In the genomic region with DNA sequence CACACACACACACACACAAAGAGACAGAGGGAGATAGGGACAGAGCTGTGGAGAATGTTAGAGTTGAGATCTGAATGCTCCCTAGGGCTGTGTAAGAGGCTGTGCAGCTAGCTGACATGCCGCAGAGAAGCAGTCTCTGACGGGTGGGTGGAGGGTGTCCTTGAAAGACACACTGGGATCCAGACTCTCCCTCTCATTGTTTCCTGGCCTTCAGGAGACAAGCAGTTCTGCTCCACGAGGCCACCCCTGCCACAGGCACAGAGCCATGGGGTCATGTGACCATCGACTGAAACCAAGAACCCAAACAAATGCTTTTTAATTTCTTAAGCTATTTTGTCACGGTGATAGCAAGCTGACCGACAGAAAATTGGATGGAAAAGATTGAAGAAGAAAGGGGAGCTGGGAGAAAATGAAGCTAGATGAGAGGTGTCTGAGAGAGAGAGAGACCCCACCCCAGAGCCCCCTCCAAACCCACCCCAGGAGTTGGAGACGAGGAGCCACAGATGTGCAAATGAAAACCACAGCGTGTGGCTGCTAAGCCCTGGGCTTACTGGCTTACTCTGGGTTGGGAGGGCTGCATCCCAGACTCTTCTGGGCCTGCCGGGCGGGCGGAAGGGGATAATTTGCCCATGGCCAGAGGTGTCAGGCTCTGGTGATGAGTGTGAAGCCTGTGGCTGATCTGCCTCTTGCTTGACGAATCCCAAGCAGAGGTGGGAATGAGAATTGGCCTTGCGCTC, we compare ENCODE assay signal across 13 mouse cellular contexts.
DNase-seq lines count a peak whose midpoint lies in the region; ATAC-seq lines count a peak whose summit lies in the region.
"Had no signal": no experiment of that assay in that cellular context is flagged by ENCODE, and none has a peak within 500 bp of the region (broad histone marks: within the 10 kb centered on the region; RNA-seq: fewer than 3 reads in every experiment).

No protein-coding gene starts in this region.

- peak; percentile 29; the same call in 1 of the 2 replicates for ATAC-seq in forebrain, embryonic 15.5 days (replicated peaks)
- 0 out of 2 replicates have a peak, but pooled peaks have one; percentile 1 for ATAC-seq in midbrain, embryonic 16.5 days
- no peak for ATAC-seq in liver, embryonic 12.5 days
- ATAC-seq: activated CD4-positive, CD25-positive, alpha-beta regulatory T cell, adult 4 months had no signal

- peak overlapping the region; percentile 6; the same call in 1 of the 2 replicates for H3K27ac ChIP-seq in forebrain, embryonic 15.5 days (replicated peaks)
- peak overlapping the region; percentile 48 for H3K27ac ChIP-seq in midbrain, embryonic 16.5 days (ENCODE audit: low read length)
- no peak overlapping the region for H3K27ac ChIP-seq in liver, embryonic 12.5 days
- H3K27ac ChIP-seq: lung, embryonic 15.5 days had no signal

- H3K9me3 ChIP-seq in forebrain, embryonic 15.5 days: no peaks in the 10 kb centered on the region
- no peaks in the 10 kb centered on the region for H3K9me3 ChIP-seq in midbrain, embryonic 16.5 days (replicated peaks; ENCODE audit: control insufficient read depth, low read length, poor library complexity, severe bottlenecking)
- no peaks in the 10 kb centered on the region for H3K9me3 ChIP-seq in liver, embryonic 12.5 days (replicated peaks)
- H3K9me3 ChIP-seq: lung, embryonic 15.5 days had no signal

- no peak overlapping the region for H3K4me2 ChIP-seq in forebrain, embryonic 15.5 days (replicated peaks)
- H3K4me2 ChIP-seq in midbrain, embryonic 16.5 days (ENCODE audit: low read length): 0 out of 2 replicates have a peak overlapping the region, but pooled peaks have one; percentile 6
- H3K4me2 ChIP-seq in liver, embryonic 12.5 days: no peak overlapping the region
- H3K4me2 ChIP-seq: heart, embryonic 11.5 days; lung, embryonic 15.5 days had no signal

- WGBS in forebrain, embryonic 15.5 days: 11% methylated on average over 13 of the region's 13 CpGs
- 7% methylated on average over 13 of the region's 13 CpGs for WGBS in midbrain, embryonic 16.5 days
- 23% methylated on average over 13 of the region's 13 CpGs for WGBS in liver, embryonic 12.5 days (ENCODE audit: insufficient replicate concordance)

- no peak overlapping the region for H3K9ac ChIP-seq in forebrain, embryonic 15.5 days (replicated peaks)
- peak overlapping the region; percentile 33 for H3K9ac ChIP-seq in midbrain, embryonic 16.5 days (ENCODE audit: low read depth, low read length)
- H3K9ac ChIP-seq in liver, embryonic 12.5 days: no peak overlapping the region
- H3K9ac ChIP-seq: lung, embryonic 15.5 days had no signal

- H3K27me3 ChIP-seq in forebrain, embryonic 15.5 days: peaks cover 11% of the 10 kb centered on the region; the same call in 1 of the 2 replicates
- H3K27me3 ChIP-seq in midbrain, embryonic 16.5 days (ENCODE audit: control insufficient read depth, insufficient read depth, low read depth, low read length): no peaks in the 10 kb centered on the region; the same call in 1 of the 2 replicates
- H3K27me3 ChIP-seq in liver, embryonic 12.5 days (replicated peaks): peaks cover 57% of the 10 kb centered on the region

- H3K36me3 ChIP-seq in forebrain, embryonic 15.5 days: no peaks in the 10 kb centered on the region
- no peaks in the 10 kb centered on the region for H3K36me3 ChIP-seq in midbrain, embryonic 16.5 days (ENCODE audit: control insufficient read depth, insufficient read depth, low read length)
- H3K36me3 ChIP-seq in liver, embryonic 12.5 days: no peaks in the 10 kb centered on the region
- H3K36me3 ChIP-seq: lung, embryonic 15.5 days had no signal

- no peak overlapping the region for H3K4me3 ChIP-seq in forebrain, embryonic 15.5 days
- H3K4me3 ChIP-seq in midbrain, embryonic 16.5 days (ENCODE audit: low read depth, low read length): no peak overlapping the region
- H3K4me3 ChIP-seq in liver, embryonic 12.5 days: no peak overlapping the region
- H3K4me3 ChIP-seq: lung, embryonic 15.5 days had no signal

- DNase-seq in gastrocnemius, postnatal 14 days: peak; percentile 27
- DNase-seq in gastrocnemius, adult 8-10 months (ENCODE audit: low spot score in 2 of 2): no peak
- peak; percentile 66 for DNase-seq in R1 (ENCODE audit: low read depth, low spot score)
- DNase-seq in urinary bladder, adult 2 months (ENCODE audit: low spot score): no peak
- DNase-seq in frontal cortex, postnatal 36 days (ENCODE audit: low spot score in 2 of 2): no peak
- DNase-seq: cerebellum, postnatal 25 days; kidney, adult 8-10 months had no signal

- H3K4me1 ChIP-seq in forebrain, embryonic 15.5 days: peaks cover 42% of the 10 kb centered on the region
- H3K4me1 ChIP-seq in midbrain, embryonic 16.5 days (ENCODE audit: control insufficient read depth, insufficient read depth, low read length): peaks cover 37% of the 10 kb centered on the region
- no peaks in the 10 kb centered on the region for H3K4me1 ChIP-seq in liver, embryonic 12.5 days
- H3K4me1 ChIP-seq: lung, embryonic 15.5 days had no signal

- intact Hi-C loops in gastrocnemius, postnatal 14 days (cut with DNase I; ENCODE audit: low total_unique reads): no loop called here

Comparison
In these comparisons a context has a peak if more than half of its experiments do, and no peak if none do; other contexts are left out.
1. DNase-seq: peak in gastrocnemius, postnatal 14 days (single experiment) and R1 (single experiment); none in gastrocnemius, adult 8-10 months (0 of 2), urinary bladder, adult 2 months (single experiment) and frontal cortex, postnatal 36 days (0 of 2).